Mouse (Mus musculus): ENCODE measurements around the gene Rictor.
A peak's percentile ranks its signal among the peaks of the same experiment; 100 is the strongest.

DNA sequence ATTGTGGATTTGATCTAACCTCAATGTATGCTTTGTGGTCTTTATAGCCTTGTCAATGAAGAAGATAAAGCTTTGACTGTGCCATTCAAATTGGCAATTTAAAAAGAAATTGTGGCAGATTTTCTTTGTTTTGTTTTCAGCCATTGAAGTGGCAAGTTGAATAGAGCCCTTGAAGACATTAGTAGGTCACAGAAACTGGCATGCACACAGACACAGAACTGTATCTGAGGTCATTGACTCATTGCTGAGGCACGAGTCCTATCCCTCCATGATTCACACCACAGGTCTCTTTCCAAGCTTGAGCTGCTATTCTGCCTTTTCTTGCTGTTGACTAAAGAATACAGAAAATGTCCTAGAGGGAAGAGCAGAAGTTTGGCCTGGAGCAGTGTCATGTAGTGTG is 141.7 kb downstream of the Rictor start:
- TF ChIP-seq CTCF (IDR thresholded peaks at IDR 0.05; ENCODE audit: control insufficient read depth, insufficient read depth, insufficient read length) (no peak), MAX (IDR thresholded peaks at IDR 0.05) (peak; percentile 78), USF1 (IDR thresholded peaks at IDR 0.05; ENCODE audit: low read depth) (no peak)

All from C2C12 (cell line).